ENCODE assay signal across 9 mouse cellular contexts in the genomic region with DNA sequence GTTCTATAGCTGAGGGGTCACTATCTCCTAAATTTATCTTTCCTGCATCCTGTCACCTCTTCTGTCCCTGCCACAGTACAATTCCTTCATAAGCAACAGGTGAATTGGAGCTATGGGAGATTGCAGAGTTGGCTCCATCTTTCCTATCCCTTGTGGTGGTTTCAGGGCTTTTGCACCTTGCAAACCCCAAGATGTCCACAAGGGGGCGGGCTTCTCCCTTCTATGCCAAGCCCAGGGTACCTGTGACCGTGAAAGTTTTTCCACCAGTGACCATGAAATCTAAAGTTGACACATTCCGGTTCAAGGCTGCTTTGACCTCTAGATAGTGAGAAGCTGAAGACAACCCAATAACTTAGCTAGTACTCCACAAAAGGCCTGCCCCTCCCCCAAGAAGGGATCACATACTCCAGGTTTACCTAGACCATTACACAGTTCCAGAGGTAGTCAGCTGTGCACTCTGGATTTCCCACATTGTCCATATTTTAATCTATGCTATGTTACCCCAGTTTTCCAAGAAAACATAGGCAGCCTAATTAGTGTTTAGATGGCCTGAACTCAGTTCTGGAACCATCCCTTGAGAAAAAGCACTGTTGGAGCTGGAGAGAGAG. TPM values are rescaled to one million over a fixed set of nuclear protein-coding genes. Genes with fewer than 3 reads are reported as not detected.
DNase-seq lines count a peak whose midpoint lies in the region; ATAC-seq and TF ChIP-seq lines count a peak whose summit lies in the region.
"Had no signal": no experiment of that assay in that cellular context is flagged by ENCODE, and none has a peak within 500 bp of the region (broad histone marks: within the 10 kb centered on the region; RNA-seq: fewer than 3 reads in every experiment).

No protein-coding gene starts in this region.

- H3K4me1 ChIP-seq in G1E (ENCODE audit: insufficient read depth, low read depth, low read length), result peaks cover 25% of the 10 kb centered on the region
- peaks cover 2% of the 10 kb centered on the region; the same call in 1 of the 2 replicates for H3K4me1 ChIP-seq in forebrain, embryonic 12.5 days
- H3K4me1 ChIP-seq in hindbrain, embryonic 14.5 days (replicated peaks; ENCODE audit: control insufficient read depth, insufficient read depth, low read length), result no peaks in the 10 kb centered on the region

- DNase-seq in G1E (ENCODE audit: low spot score), result peak; percentile 40
- peak; percentile 78 to 84 for DNase-seq in adrenal gland, postnatal 36 days
- peak; percentile 79 for DNase-seq in hindbrain, embryonic 14.5 days (ENCODE audit: low spot score)
- DNase-seq in left cerebral cortex, adult 11 months (ENCODE audit: low spot score), result peak; percentile 18
- peak; percentile 18 for DNase-seq in skeletal muscle tissue, adult 2 months (ENCODE audit: low read depth, low spot score)
- no peak for DNase-seq in Muller cell, postnatal 12 days (ENCODE audit: inconsistent ontology term)

- no peak overlapping the region for H3K4me2 ChIP-seq in forebrain, embryonic 12.5 days
- H3K4me2 ChIP-seq in hindbrain, embryonic 14.5 days (replicated peaks), result no peak overlapping the region

- peaks cover 1% of the 10 kb centered on the region for H3K9me3 ChIP-seq in G1E (replicated peaks)
- no peaks in the 10 kb centered on the region for H3K9me3 ChIP-seq in forebrain, embryonic 12.5 days
- H3K9me3 ChIP-seq in hindbrain, embryonic 14.5 days (ENCODE audit: control insufficient read depth, low read length), result no peaks in the 10 kb centered on the region

- H3K4me3 ChIP-seq in G1E (ENCODE audit: low read depth, low read length), result no peak overlapping the region
- H3K4me3 ChIP-seq in forebrain, embryonic 12.5 days (replicated peaks), result no peak overlapping the region
- H3K4me3 ChIP-seq in hindbrain, embryonic 14.5 days (replicated peaks; ENCODE audit: low read length), result no peak overlapping the region

- 17% methylated on average over 3 of the region's 3 CpGs for WGBS in forebrain, embryonic 12.5 days
- 10% methylated on average over 3 of the region's 3 CpGs for WGBS in hindbrain, embryonic 14.5 days

- ATAC-seq in G1E (ENCODE audit: extremely low read depth, insufficient number of reproducible peaks, low FRiP score, poor library complexity, severe bottlenecking), result no peak
- ATAC-seq in forebrain, embryonic 12.5 days (ENCODE audit: low FRiP score), result peak; percentile 44; the same call in 1 of the 2 replicates
- peak; percentile 59; the same call in 1 of the 2 replicates for ATAC-seq in hindbrain, embryonic 14.5 days (ENCODE audit: low FRiP score)
- peak; percentile 73 for ATAC-seq in megakaryocyte-erythroid progenitor cell, adult 5-6 weeks (replicated peaks; ENCODE audit: low FRiP score, low TSS enrichment, poor library complexity, severe bottlenecking)

- H3K27ac ChIP-seq in forebrain, embryonic 12.5 days, result no peak overlapping the region
- no peak overlapping the region for H3K27ac ChIP-seq in hindbrain, embryonic 14.5 days

- peaks cover 29% of the 10 kb centered on the region for H3K27me3 ChIP-seq in G1E (ENCODE audit: insufficient read depth, low read length)
- peaks cover 62% of the 10 kb centered on the region for H3K27me3 ChIP-seq in forebrain, embryonic 12.5 days
- H3K27me3 ChIP-seq in hindbrain, embryonic 14.5 days (ENCODE audit: control insufficient read depth, insufficient read depth, low read length), result peaks cover 50% of the 10 kb centered on the region

- no peak overlapping the region for H3K9ac ChIP-seq in forebrain, embryonic 12.5 days
- no peak overlapping the region for H3K9ac ChIP-seq in hindbrain, embryonic 14.5 days

- H3K36me3 ChIP-seq in G1E (replicated peaks), result peaks cover 5% of the 10 kb centered on the region
- H3K36me3 ChIP-seq in forebrain, embryonic 12.5 days (replicated peaks), result no peaks in the 10 kb centered on the region
- no peaks in the 10 kb centered on the region for H3K36me3 ChIP-seq in hindbrain, embryonic 14.5 days (replicated peaks; ENCODE audit: control insufficient read depth, insufficient read depth)

- TF ChIP-seq CTCF in G1E (IDR thresholded peaks at IDR 0.05; ENCODE audit: low read depth, low read length), result peak; percentile 79

RNA-seq across cellular contexts. Expression of gene Cyp26a1, which starts 6.4 kb away (rescaled TPM):
- 0.53 and 0.60 TPM in 2 replicates for total RNA-seq in G1E (2014; fragmentation: Nextera tagmentation)
- 0.55 and 0.64 TPM in 2 replicates for total RNA-seq in G1E (2017)
- 0.42 and 0.50 TPM in 2 replicates for polyA plus RNA-seq in G1E (2012)
- total RNA-seq in adrenal gland, postnatal 36 days (2021), result not detected
- 0.50 and 0.65 TPM in 2 replicates for polyA plus RNA-seq in forebrain, embryonic 12.5 days (2016; fragmentation: Nextera tagmentation; extraction: Ambion mirVana)
- polyA plus RNA-seq in hindbrain, embryonic 14.5 days (2014; fragmentation: Nextera tagmentation; extraction: Ambion mirVana), result 0.30 and 0.59 TPM in 2 replicates
- not detected in 2 replicates for total RNA-seq in megakaryocyte-erythroid progenitor cell, adult 5-6 weeks (2014; fragmentation: Nextera tagmentation)
- total RNA-seq in megakaryocyte-erythroid progenitor cell, adult 5-6 weeks (2017), result not detected in 2 replicates
- polyA plus RNA-seq: large intestine, adult 2 months had no signal

RNA-seq across cellular contexts. Expression of gene Cyp26c1, which starts 18.6 kb away (rescaled TPM):
- total RNA-seq in G1E (2014; fragmentation: Nextera tagmentation), result 0.75 and 1.4 TPM in 2 replicates
- 0.17 and 0.33 TPM in 2 replicates for total RNA-seq in G1E (2017)
- 0.07 and 0.10 TPM in 2 replicates for polyA plus RNA-seq in G1E (2012)
- total RNA-seq in adrenal gland, postnatal 36 days (2021), result not detected
- not detected in 2 replicates for polyA plus RNA-seq in forebrain, embryonic 12.5 days (2016; fragmentation: Nextera tagmentation; extraction: Ambion mirVana)
- polyA plus RNA-seq in hindbrain, embryonic 14.5 days (2014; fragmentation: Nextera tagmentation; extraction: Ambion mirVana), result 0.12 TPM in 1 of 2 replicates, not detected in the other
- not detected in 2 replicates for total RNA-seq in megakaryocyte-erythroid progenitor cell, adult 5-6 weeks (2014; fragmentation: Nextera tagmentation)
- total RNA-seq in megakaryocyte-erythroid progenitor cell, adult 5-6 weeks (2017), result not detected in 2 replicates
